Mouse (Mus musculus) heart, embryonic 15.5 days (tissue): ENCODE data around the gene Ppil6. TPM values are rescaled to one million over a fixed set of nuclear protein-coding genes. Genes with fewer than 3 reads are reported as not detected.
A peak's percentile ranks its signal among the peaks of the same experiment; 100 is the strongest.

ENCODE experiments used
- ATAC-seq: fragments of 200-750 bp; cut with Nextera tagmentation; replicated peaks from 2 replicates; pipeline ENCODE4 v1.8.0; 2017; ENCODE audit warnings: low read depth, moderate TSS enrichment; ENCODE audit not compliant: insufficient number of reproducible peaks, insufficient read depth, low FRiP score
- H3K27ac ChIP-seq: fragments of 300-500 bp; sonication (generic); 2 replicates; pipeline ENCODE4 v1.5.1; 2015; ENCODE audit warnings: mild to moderate bottlenecking, inconsistent platforms
- H3K27me3 ChIP-seq: fragments of 300-500 bp; sonication (generic); 2 replicates; pipeline ENCODE4 v1.6.1; 2015; ENCODE audit warnings: inconsistent platforms
- H3K36me3 ChIP-seq: fragments of 300-500 bp; sonication (generic); 2 replicates; pipeline ENCODE4 v1.6.1; 2015; ENCODE audit warnings: mild to moderate bottlenecking, inconsistent platforms
- H3K4me1 ChIP-seq: fragments of 300-500 bp; sonication (generic); replicated peaks from 2 replicates; pipeline ENCODE4 v1.6.1; 2015; ENCODE audit warnings: inconsistent platforms
- H3K4me2 ChIP-seq: fragments of 300-500 bp; sonication (generic); 2 replicates; pipeline ENCODE4 v1.6.1; 2015; ENCODE audit warnings: inconsistent platforms, mild to moderate bottlenecking, moderate library complexity
- H3K4me3 ChIP-seq: fragments of 300-500 bp; sonication (generic); 2 replicates; pipeline ENCODE4 v1.5.1; 2015; ENCODE audit warnings: mild to moderate bottlenecking, inconsistent platforms
- H3K9ac ChIP-seq: fragments of 300-500 bp; sonication (generic); 2 replicates; pipeline ENCODE4 v1.6.1; 2015; ENCODE audit warnings: mild to moderate bottlenecking, inconsistent platforms
- H3K9me3 ChIP-seq: fragments of 300-500 bp; sonication (generic); replicated peaks from 2 replicates; pipeline ENCODE4 v1.6.1; 2016; ENCODE audit warnings: inconsistent platforms
- WGBS: fragments of 180-500 bp; shearing (Covaris S2); methylation state at CpG from one replicate; pipeline ENCODE4 v1.1.7; 2015; ENCODE audit warnings: mixed read lengths; 5-methylcytosine and 5-hydroxymethylcytosine counted together
- polyA plus RNA-seq: library from polyadenylated mRNA; unstranded; fragments of >200 nt; fragmentation: Nextera tagmentation; extraction: Ambion mirVana; gene quantifications from 2 replicates; pipeline ENCODE4 v1.2.1, GENCODE M21; 2015

The Ppil6 gene
- polyA plus RNA-seq, 1 experiment from 2014 or later, result 2.2 TPM

GRCm38 (mm10) chr10:41464401-41464955, 25.8 kb upstream of the Ppil6 start:
- Histone ChIP-seq H3K4me2 (no peak overlapping the region), H3K27ac (no peak overlapping the region), H3K36me3 (peaks cover 25% of the 10 kb centered on the region), H3K4me1 (peaks cover 12% of the 10 kb centered on the region; the same call in 1 of the 2 replicates), H3K9me3 (no peaks in the 10 kb centered on the region), H3K9ac (no peak overlapping the region), H3K27me3 (no peaks in the 10 kb centered on the region), H3K4me3 (no peak overlapping the region)
- no peak for ATAC-seq
- 64% methylated on average over 15 of the region's 15 CpGs for WGBS

- Histone ChIP-seq H3K27ac (no peak overlapping the region), H3K9ac (no peak overlapping the region), H3K4me1 (peaks cover under 1% of the 10 kb centered on the region), H3K4me3 (no peak overlapping the region), H3K36me3 (peaks cover 23% of the 10 kb centered on the region), H3K27me3 (no peaks in the 10 kb centered on the region), H3K9me3 (no peaks in the 10 kb centered on the region), H3K4me2 (no peak overlapping the region)
- no peak for ATAC-seq
- 70% methylated on average over 6 of the region's 6 CpGs for WGBS
These were observed 22.9 kb upstream of the Ppil6 start for GRCm38 (mm10) chr10:41467325-41467724.

GRCm38 (mm10) chr10:41470693-41471092, 19.5 kb upstream of the Ppil6 start:
- Histone ChIP-seq H3K36me3 (peaks cover 2% of the 10 kb centered on the region; the same call in 1 of the 2 replicates), H3K9ac (no peak overlapping the region), H3K27ac (no peak overlapping the region), H3K4me3 (no peak overlapping the region), H3K9me3 (no peaks in the 10 kb centered on the region), H3K27me3 (no peaks in the 10 kb centered on the region), H3K4me1 (peaks cover 25% of the 10 kb centered on the region), H3K4me2 (no peak overlapping the region)
- 78% methylated on average over 3 of the region's 3 CpGs for WGBS
- no peak for ATAC-seq

GRCm38 (mm10) chr10:41472534-41472933, 17.7 kb upstream of the Ppil6 start:
- H3K4me1 ChIP-seq, result peaks cover 36% of the 10 kb centered on the region
- H3K27me3 ChIP-seq, result no peaks in the 10 kb centered on the region
- H3K4me3 ChIP-seq, result no peak overlapping the region
- H3K27ac ChIP-seq, result no peak overlapping the region
- no peaks in the 10 kb centered on the region for H3K9me3 ChIP-seq
- no peak for ATAC-seq
- H3K36me3 ChIP-seq, result no peaks in the 10 kb centered on the region
- no peak overlapping the region for H3K4me2 ChIP-seq
- H3K9ac ChIP-seq, result no peak overlapping the region

- ATAC-seq, result no peak
- H3K4me1 ChIP-seq, result peaks cover 41% of the 10 kb centered on the region
These were observed 17.2 kb upstream of the Ppil6 start for GRCm38 (mm10) chr10:41472962-41473481.

GRCm38 (mm10) chr10:41473782-41474468, 16.3 kb upstream of the Ppil6 start:
- 24% methylated on average over 6 of the region's 6 CpGs for WGBS
- Histone ChIP-seq H3K27me3 (no peaks in the 10 kb centered on the region), H3K9me3 (no peaks in the 10 kb centered on the region), H3K4me2 (no peak overlapping the region), H3K4me3 (no peak overlapping the region), H3K4me1 (peaks cover 48% of the 10 kb centered on the region), H3K27ac (peak overlapping the region; percentile 87), H3K36me3 (peaks cover 7% of the 10 kb centered on the region; the same call in 1 of the 2 replicates), H3K9ac (no peak overlapping the region)
- ATAC-seq, result no peak

More at GRCm38 (mm10) chr10:41472962-41473481, 17.2 kb upstream of the Ppil6 start:
- no peak overlapping the region for H3K9ac ChIP-seq
- H3K4me2 ChIP-seq, result no peak overlapping the region
- WGBS, result 76% methylated on average over 5 of the region's 5 CpGs
- no peaks in the 10 kb centered on the region for H3K36me3 ChIP-seq
- H3K27me3 ChIP-seq, result no peaks in the 10 kb centered on the region
- H3K9me3 ChIP-seq, result no peaks in the 10 kb centered on the region
- H3K27ac ChIP-seq, result peak overlapping the region; percentile 87
- no peak overlapping the region for H3K4me3 ChIP-seq

GRCm38 (mm10) chr10:41474981-41475391, 15.3 kb upstream of the Ppil6 start:
- Histone ChIP-seq H3K9ac (no peak overlapping the region), H3K27ac (peak overlapping the region; percentile 87), H3K4me1 (peaks cover 48% of the 10 kb centered on the region), H3K4me2 (peak overlapping the region; percentile 85), H3K27me3 (no peaks in the 10 kb centered on the region), H3K9me3 (no peaks in the 10 kb centered on the region), H3K36me3 (peaks cover 15% of the 10 kb centered on the region; the same call in 1 of the 2 replicates), H3K4me3 (no peak overlapping the region)
- no peak for ATAC-seq
- 47% methylated on average over 1 of the region's 1 CpGs for WGBS

- H3K4me3 ChIP-seq, result peak within 1 kb of the TSS; percentile 65
- H3K36me3 ChIP-seq, result peaks cover 15% of the 10 kb centered on the region; the same call in 1 of the 2 replicates
- H3K4me2 ChIP-seq, result peak within 1 kb of the TSS; percentile 85
- WGBS, result under 1% methylated on average over 35 of the region's 35 CpGs
- peak within 1 kb of the TSS; percentile 67 for H3K9ac ChIP-seq
- ATAC-seq, result peak; percentile 77
- peak within 1 kb of the TSS; percentile 87 for H3K27ac ChIP-seq
- no peaks in the 10 kb centered on the region for H3K27me3 ChIP-seq
- peaks cover 58% of the 10 kb centered on the region for H3K4me1 ChIP-seq
- H3K9me3 ChIP-seq, result no peaks in the 10 kb centered on the region
These were observed 13.8 kb upstream of the Ppil6 start, which contains the start of gene Mical1 for GRCm38 (mm10) chr10:41476171-41477017. Gene Mical1, plus strand, starts transcription at chr10:41476314.

GRCm38 (mm10) chr10:41477018-41477277, 13.3 kb upstream of the Ppil6 start:
- H3K4me2 ChIP-seq, result peak overlapping the region; percentile 85
- peak overlapping the region; percentile 67 for H3K9ac ChIP-seq
- H3K36me3 ChIP-seq, result peaks cover 18% of the 10 kb centered on the region; the same call in 1 of the 2 replicates
- H3K27ac ChIP-seq, result peak overlapping the region; percentile 87
- under 1% methylated on average over 9 of the region's 9 CpGs for WGBS
- H3K9me3 ChIP-seq, result no peaks in the 10 kb centered on the region
- ATAC-seq, result no peak
- H3K27me3 ChIP-seq, result no peaks in the 10 kb centered on the region
- H3K4me3 ChIP-seq, result peak overlapping the region; percentile 65
- H3K4me1 ChIP-seq, result peaks cover 62% of the 10 kb centered on the region

GRCm38 (mm10) chr10:41477278-41478181, 12.7 kb upstream of the Ppil6 start:
- Histone ChIP-seq H3K27me3 (no peaks in the 10 kb centered on the region), H3K4me3 (peak overlapping the region; percentile 65), H3K36me3 (peaks cover 24% of the 10 kb centered on the region), H3K4me1 (peaks cover 59% of the 10 kb centered on the region), H3K9me3 (no peaks in the 10 kb centered on the region), H3K27ac (peak overlapping the region; percentile 87), H3K9ac (peak overlapping the region; percentile 67), H3K4me2 (peak overlapping the region; percentile 85)
- WGBS, result 3% methylated on average over 20 of the region's 20 CpGs
- ATAC-seq, result peak; percentile 71
